Mouse (Mus musculus): ENCODE measurements around the gene Ezh1.

- TF ChIP-seq USF1 (IDR thresholded peaks at IDR 0.05; ENCODE audit: low read depth) (no peak), MYOG (IDR thresholded peaks at IDR 0.05; ENCODE audit: control insufficient read depth, extremely low read depth, insufficient read length) (no peak), CTCF (IDR thresholded peaks at IDR 0.05; ENCODE audit: control insufficient read depth, insufficient read depth, insufficient read length) (no peak), MAX (IDR thresholded peaks at IDR 0.05) (no peak), MYOD1 (IDR thresholded peaks at IDR 0.05; ENCODE audit: control insufficient read depth, insufficient read length, low read depth) (no peak)
Measured at GRCm38 (mm10) chr11:101193076-101193475, 33.2 kb downstream of the Ezh1 start.

All from C2C12 (cell line).